Mouse (Mus musculus): ENCODE measurements around the gene Gli2. TPM values are rescaled to one million over a fixed set of nuclear protein-coding genes. Genes with fewer than 3 reads are reported as not detected.

Gli2 gene
- polyA plus RNA-seq, 1 experiment from 2014 or later: 1.1 TPM

- Histone ChIP-seq H3K36me3 (ENCODE audit: control insufficient read depth, insufficient read depth, low read length) (no peaks in the 10 kb centered on the region), H3K4me1 (ENCODE audit: control insufficient read depth, insufficient read depth, low read length) (no peaks in the 10 kb centered on the region)
- 100% methylated on average over 3 of the region's 3 CpGs for WGBS
Observed at GRCm38 (mm10) chr1:118970068-118970467, 83.4 kb downstream of the Gli2 start.

GRCm38 (mm10) chr1:118969409-118969808 is 84.0 kb downstream of the Gli2 start:
- WGBS: 73% methylated on average over 11 of the region's 11 CpGs
- no peaks in the 10 kb centered on the region for H3K36me3 ChIP-seq (ENCODE audit: control insufficient read depth, insufficient read depth, low read length)
- H3K4me1 ChIP-seq (ENCODE audit: control insufficient read depth, insufficient read depth, low read length): no peaks in the 10 kb centered on the region
- H3K4me2 ChIP-seq (ENCODE audit: low read length): no peak overlapping the region
- H3K9ac ChIP-seq (ENCODE audit: low read depth, low read length): no peak overlapping the region
- no peak overlapping the region for H3K4me3 ChIP-seq (ENCODE audit: low read depth, low read length)
- H3K27me3 ChIP-seq (ENCODE audit: control insufficient read depth, insufficient read depth, low read depth, low read length): no peaks in the 10 kb centered on the region
- no peak for ATAC-seq
- H3K9me3 ChIP-seq (replicated peaks; ENCODE audit: control insufficient read depth, low read length, poor library complexity, severe bottlenecking): no peaks in the 10 kb centered on the region
- no peak overlapping the region for H3K27ac ChIP-seq (ENCODE audit: low read length)

More at GRCm38 (mm10) chr1:118970068-118970467, 83.4 kb downstream of the Gli2 start:
- Histone ChIP-seq H3K9me3 (replicated peaks; ENCODE audit: control insufficient read depth, low read length, poor library complexity, severe bottlenecking) (no peaks in the 10 kb centered on the region), H3K4me2 (ENCODE audit: low read length) (no peak overlapping the region), H3K9ac (ENCODE audit: low read depth, low read length) (no peak overlapping the region), H3K27me3 (ENCODE audit: control insufficient read depth, insufficient read depth, low read depth, low read length) (no peaks in the 10 kb centered on the region), H3K27ac (ENCODE audit: low read length) (no peak overlapping the region), H3K4me3 (ENCODE audit: low read depth, low read length) (no peak overlapping the region)
- ATAC-seq: no peak

- Histone ChIP-seq H3K4me1 (ENCODE audit: control insufficient read depth, insufficient read depth, low read length) (no peaks in the 10 kb centered on the region), H3K4me2 (ENCODE audit: low read length) (no peak overlapping the region), H3K4me3 (ENCODE audit: low read depth, low read length) (no peak overlapping the region), H3K36me3 (ENCODE audit: control insufficient read depth, insufficient read depth, low read length) (no peaks in the 10 kb centered on the region), H3K9ac (ENCODE audit: low read depth, low read length) (no peak overlapping the region), H3K9me3 (replicated peaks; ENCODE audit: control insufficient read depth, low read length, poor library complexity, severe bottlenecking) (no peaks in the 10 kb centered on the region), H3K27ac (ENCODE audit: low read length) (no peak overlapping the region), H3K27me3 (ENCODE audit: control insufficient read depth, insufficient read depth, low read depth, low read length) (no peaks in the 10 kb centered on the region)
- 0 out of 2 replicates have a peak, but pooled peaks have one; percentile 52 for ATAC-seq
- 75% methylated on average over 5 of the region's 5 CpGs for whole genome bisulfite sequencing
Observed at GRCm38 (mm10) chr1:118968661-118969179, 84.7 kb downstream of the Gli2 start.

- no peak overlapping the region for H3K4me2 ChIP-seq (ENCODE audit: low read length)
- ATAC-seq: no peak
- no peaks in the 10 kb centered on the region for H3K27me3 ChIP-seq (ENCODE audit: control insufficient read depth, insufficient read depth, low read depth, low read length)
- no peak overlapping the region for H3K27ac ChIP-seq (ENCODE audit: low read length)
- WGBS: 93% methylated on average over 3 of the region's 3 CpGs
- H3K36me3 ChIP-seq (ENCODE audit: control insufficient read depth, insufficient read depth, low read length): no peaks in the 10 kb centered on the region
- H3K4me3 ChIP-seq (ENCODE audit: low read depth, low read length): no peak overlapping the region
- no peaks in the 10 kb centered on the region for H3K9me3 ChIP-seq (replicated peaks; ENCODE audit: control insufficient read depth, low read length, poor library complexity, severe bottlenecking)
- H3K4me1 ChIP-seq (ENCODE audit: control insufficient read depth, insufficient read depth, low read length): no peaks in the 10 kb centered on the region
- no peak overlapping the region for H3K9ac ChIP-seq (ENCODE audit: low read depth, low read length)
Observed at GRCm38 (mm10) chr1:118967976-118968375, 85.4 kb downstream of the Gli2 start.

GRCm38 (mm10) chr1:118967281-118967680 is 86.1 kb downstream of the Gli2 start:
- no peak for ATAC-seq
- H3K4me3 ChIP-seq (ENCODE audit: low read depth, low read length): no peak overlapping the region
- no peaks in the 10 kb centered on the region for H3K9me3 ChIP-seq (replicated peaks; ENCODE audit: control insufficient read depth, low read length, poor library complexity, severe bottlenecking)
- H3K36me3 ChIP-seq (ENCODE audit: control insufficient read depth, insufficient read depth, low read length): no peaks in the 10 kb centered on the region
- H3K27me3 ChIP-seq (ENCODE audit: control insufficient read depth, insufficient read depth, low read depth, low read length): no peaks in the 10 kb centered on the region
- no peak overlapping the region for H3K4me2 ChIP-seq (ENCODE audit: low read length)
- H3K9ac ChIP-seq (ENCODE audit: low read depth, low read length): no peak overlapping the region
- no peaks in the 10 kb centered on the region for H3K4me1 ChIP-seq (ENCODE audit: control insufficient read depth, insufficient read depth, low read length)
- H3K27ac ChIP-seq (ENCODE audit: low read length): no peak overlapping the region
- 82% methylated on average over 3 of the region's 3 CpGs for WGBS

- H3K4me1 ChIP-seq (ENCODE audit: control insufficient read depth, insufficient read depth, low read length): peaks cover 7% of the 10 kb centered on the region
- no peak overlapping the region for H3K4me3 ChIP-seq (ENCODE audit: low read depth, low read length)
- no peaks in the 10 kb centered on the region for H3K9me3 ChIP-seq (replicated peaks; ENCODE audit: control insufficient read depth, low read length, poor library complexity, severe bottlenecking)
- no peak overlapping the region for H3K9ac ChIP-seq (ENCODE audit: low read depth, low read length)
- H3K27ac ChIP-seq (ENCODE audit: low read length): no peak overlapping the region
- WGBS: 87% methylated on average over 7 of the region's 7 CpGs
- H3K27me3 ChIP-seq (ENCODE audit: control insufficient read depth, insufficient read depth, low read depth, low read length): no peaks in the 10 kb centered on the region
- no peaks in the 10 kb centered on the region for H3K36me3 ChIP-seq (ENCODE audit: control insufficient read depth, insufficient read depth, low read length)
- no peak overlapping the region for H3K4me2 ChIP-seq (ENCODE audit: low read length)
- ATAC-seq: no peak
Observed at GRCm38 (mm10) chr1:118958644-118959043, 94.8 kb downstream of the Gli2 start.

GRCm38 (mm10) chr1:118955791-118956190 is 97.6 kb downstream of the Gli2 start:
- Histone ChIP-seq H3K4me3 (ENCODE audit: low read depth, low read length) (no peak overlapping the region), H3K4me1 (ENCODE audit: control insufficient read depth, insufficient read depth, low read length) (peaks cover 7% of the 10 kb centered on the region), H3K9me3 (replicated peaks; ENCODE audit: control insufficient read depth, low read length, poor library complexity, severe bottlenecking) (no peaks in the 10 kb centered on the region), H3K36me3 (ENCODE audit: control insufficient read depth, insufficient read depth, low read length) (no peaks in the 10 kb centered on the region), H3K9ac (ENCODE audit: low read depth, low read length) (no peak overlapping the region), H3K27me3 (ENCODE audit: control insufficient read depth, insufficient read depth, low read depth, low read length) (no peaks in the 10 kb centered on the region), H3K27ac (ENCODE audit: low read length) (no peak overlapping the region), H3K4me2 (ENCODE audit: low read length) (no peak overlapping the region)
- no peak for ATAC-seq
- 94% methylated on average over 11 of the region's 11 CpGs for WGBS

GRCm38 (mm10) chr1:118954434-118955301 is 98.8 kb downstream of the Gli2 start:
- ATAC-seq: peak; percentile 83
- Histone ChIP-seq H3K36me3 (ENCODE audit: control insufficient read depth, insufficient read depth, low read length) (no peaks in the 10 kb centered on the region), H3K4me3 (ENCODE audit: low read depth, low read length) (no peak overlapping the region), H3K27ac (ENCODE audit: low read length) (no peak overlapping the region), H3K9ac (ENCODE audit: low read depth, low read length) (no peak overlapping the region; the same call in 1 of the 2 replicates), H3K9me3 (replicated peaks; ENCODE audit: control insufficient read depth, low read length, poor library complexity, severe bottlenecking) (no peaks in the 10 kb centered on the region), H3K4me1 (ENCODE audit: control insufficient read depth, insufficient read depth, low read length) (peaks cover 7% of the 10 kb centered on the region), H3K27me3 (ENCODE audit: control insufficient read depth, insufficient read depth, low read depth, low read length) (no peaks in the 10 kb centered on the region), H3K4me2 (ENCODE audit: low read length) (no peak overlapping the region)
- 20% methylated on average over 10 of the region's 10 CpGs for WGBS

GRCm38 (mm10) chr1:118953031-118953430 is 100.4 kb downstream of the Gli2 start:
- peaks cover 7% of the 10 kb centered on the region for H3K4me1 ChIP-seq (ENCODE audit: control insufficient read depth, insufficient read depth, low read length)
- no peak overlapping the region for H3K4me3 ChIP-seq (ENCODE audit: low read depth, low read length)
- no peak overlapping the region for H3K27ac ChIP-seq (ENCODE audit: low read length)
- no peaks in the 10 kb centered on the region for H3K9me3 ChIP-seq (replicated peaks; ENCODE audit: control insufficient read depth, low read length, poor library complexity, severe bottlenecking)
- H3K36me3 ChIP-seq (ENCODE audit: control insufficient read depth, insufficient read depth, low read length): no peaks in the 10 kb centered on the region
- H3K27me3 ChIP-seq (ENCODE audit: control insufficient read depth, insufficient read depth, low read depth, low read length): no peaks in the 10 kb centered on the region
- WGBS: 71% methylated on average over 3 of the region's 3 CpGs
- H3K4me2 ChIP-seq (ENCODE audit: low read length): no peak overlapping the region
- H3K9ac ChIP-seq (ENCODE audit: low read depth, low read length): no peak overlapping the region
- no peak for ATAC-seq

All from midbrain, embryonic 16.5 days (tissue).